Mouse (Mus musculus) olfactory bulb, adult 2 months (tissue): ENCODE results near the gene Clybl. TPM values are rescaled to one million over a fixed set of nuclear protein-coding genes. Genes with fewer than 3 reads are reported as not detected.

Experiments
- H3K27ac ChIP-seq: fragments of 200-500 bp; 2 replicates; pipeline ENCODE4 v1.5.1; 2012; ENCODE audit warnings: low read depth, low read length; ENCODE audit not compliant: insufficient read depth
- H3K4me1 ChIP-seq: fragments of 200-500 bp; 2 replicates; pipeline ENCODE4 v1.6.1; 2012; ENCODE audit warnings: low read length; ENCODE audit not compliant: control insufficient read depth, insufficient read depth
- H3K4me3 ChIP-seq: fragments of 200-500 bp; 2 replicates; pipeline ENCODE4 v1.5.1; 2012; ENCODE audit warnings: mild to moderate bottlenecking, low read depth, low read length, moderate library complexity; ENCODE audit not compliant: insufficient read depth
- CTCF ChIP-seq: fragments of 200-500 bp; IDR thresholded peaks from 2 replicates; pipeline ENCODE4 v1.5.1; 2012; ENCODE audit warnings: low read depth, mild to moderate bottlenecking, low read length, moderate library complexity; ENCODE audit not compliant: insufficient read depth
- POLR2A ChIP-seq: fragments of 200-500 bp; IDR thresholded peaks from 2 replicates; pipeline ENCODE4 v1.6.1; 2012; ENCODE audit warnings: mild to moderate bottlenecking, low read depth, low read length, moderate library complexity; ENCODE audit not compliant: insufficient read depth
- WGBS: fragments of 180-500 bp; shearing (Covaris S2); methylation state at CpG from one replicate; pipeline ENCODE4 v1.1.7; 2018; 5-methylcytosine and 5-hydroxymethylcytosine counted together
- polyA plus RNA-seq: library from polyadenylated mRNA; stranded (reverse); fragments of >200 nt; gene quantifications from 2 replicates; pipeline ENCODE4 v1.2.4, GENCODE M21; 2012; ENCODE audit warnings: low replicate concordance; ENCODE audit not compliant: missing spikeins, insufficient read depth, insufficient read length

Gene Clybl
- polyA plus RNA-seq, 1 experiment: not detected

GRCm38 (mm10) chr14:122390935-122391334 is 209.4 kb downstream of the Clybl start:
- Histone ChIP-seq H3K4me1 (no peaks in the 10 kb centered on the region; the same call in 1 of the 2 replicates), H3K27ac (no peak overlapping the region), H3K4me3 (no peak overlapping the region)
- TF ChIP-seq POLR2A: no peak
- TF ChIP-seq CTCF: no peak
- WGBS: 70% methylated on average over 4 of the region's 4 CpGs

- no peaks in the 10 kb centered on the region; the same call in 1 of the 2 replicates for H3K4me1 ChIP-seq
- WGBS: 91% methylated on average over 1 of the region's 1 CpGs
- no peak for TF ChIP-seq CTCF
- no peak for TF ChIP-seq POLR2A
- no peak overlapping the region for H3K27ac ChIP-seq
- no peak overlapping the region for H3K4me3 ChIP-seq
Measured at GRCm38 (mm10) chr14:122393119-122393518, 211.6 kb downstream of the Clybl start.

DNA sequence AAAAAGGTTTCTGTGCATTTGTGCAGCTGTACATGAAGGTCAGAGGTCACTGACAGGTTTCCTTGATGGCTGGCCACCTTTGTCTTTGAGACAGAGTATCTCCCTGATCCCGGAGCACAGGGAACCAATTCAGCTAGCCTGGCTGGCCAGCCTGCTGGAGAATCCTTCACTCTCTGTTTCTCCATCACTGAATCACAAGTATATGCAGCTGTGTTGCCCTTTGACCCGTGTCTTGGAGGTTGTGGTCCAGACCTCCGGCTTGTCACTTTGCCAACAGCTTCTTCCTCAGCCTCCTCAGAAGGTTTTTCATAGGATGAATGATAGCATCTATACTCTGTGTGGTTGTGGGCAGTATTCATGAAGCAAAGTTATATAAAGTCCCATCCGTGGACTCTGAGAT is 217.2 kb downstream of the Clybl start:
- WGBS: 79% methylated on average over 4 of the region's 4 CpGs
- H3K4me3 ChIP-seq: no peak overlapping the region
- H3K27ac ChIP-seq: no peak overlapping the region
- H3K4me1 ChIP-seq: no peaks in the 10 kb centered on the region
- TF ChIP-seq POLR2A (no peak), CTCF (no peak)

DNA sequence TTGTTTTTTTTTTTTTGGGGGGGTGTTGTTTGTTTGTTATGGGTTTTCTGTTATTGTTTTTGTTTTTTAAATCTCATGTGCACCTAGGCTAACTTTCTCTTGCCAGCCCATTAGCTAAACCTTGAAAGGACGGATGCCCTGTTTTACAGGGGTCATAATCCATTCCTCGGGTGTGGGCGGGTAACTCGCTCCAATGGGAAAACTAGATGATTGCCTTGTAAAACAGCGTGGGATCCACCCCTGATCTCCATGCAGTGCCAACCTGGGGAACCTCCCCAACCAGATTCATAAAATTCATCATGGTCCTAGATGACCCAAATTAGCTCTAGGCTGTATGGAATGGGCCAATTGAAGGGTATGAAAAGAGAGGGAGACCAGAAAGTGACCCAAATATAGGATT is 218.4 kb downstream of the Clybl start:
- Histone ChIP-seq H3K27ac (no peak overlapping the region), H3K4me3 (no peak overlapping the region), H3K4me1 (no peaks in the 10 kb centered on the region)
- TF ChIP-seq CTCF (no peak), POLR2A (no peak)
- WGBS: 97% methylated on average over 5 of the region's 5 CpGs

DNA sequence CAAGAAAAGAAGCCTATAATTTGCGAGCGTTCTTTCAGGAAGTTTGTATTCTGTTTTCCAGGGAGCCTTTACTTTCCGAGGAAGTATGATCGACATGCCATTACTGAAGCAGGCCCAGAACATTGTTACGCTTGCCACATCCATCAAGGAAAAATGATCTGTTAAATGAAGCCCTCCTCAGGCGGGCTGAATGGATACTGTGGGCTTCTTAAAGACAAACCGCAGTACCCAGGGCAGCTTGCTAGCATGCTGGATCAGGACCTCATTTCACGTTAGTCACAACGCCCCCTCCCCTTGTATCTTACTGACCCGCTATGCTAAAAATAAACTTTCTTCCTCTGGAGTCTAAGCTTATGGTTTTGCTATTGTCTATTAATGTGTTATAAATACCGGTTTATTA is 220.4 kb downstream of the Clybl start:
- peaks cover 5% of the 10 kb centered on the region for H3K4me1 ChIP-seq
- no peak overlapping the region for H3K27ac ChIP-seq
- WGBS: 87% methylated on average over 11 of the region's 11 CpGs
- no peak overlapping the region for H3K4me3 ChIP-seq
- TF ChIP-seq CTCF: no peak
- TF ChIP-seq POLR2A: no peak

DNA sequence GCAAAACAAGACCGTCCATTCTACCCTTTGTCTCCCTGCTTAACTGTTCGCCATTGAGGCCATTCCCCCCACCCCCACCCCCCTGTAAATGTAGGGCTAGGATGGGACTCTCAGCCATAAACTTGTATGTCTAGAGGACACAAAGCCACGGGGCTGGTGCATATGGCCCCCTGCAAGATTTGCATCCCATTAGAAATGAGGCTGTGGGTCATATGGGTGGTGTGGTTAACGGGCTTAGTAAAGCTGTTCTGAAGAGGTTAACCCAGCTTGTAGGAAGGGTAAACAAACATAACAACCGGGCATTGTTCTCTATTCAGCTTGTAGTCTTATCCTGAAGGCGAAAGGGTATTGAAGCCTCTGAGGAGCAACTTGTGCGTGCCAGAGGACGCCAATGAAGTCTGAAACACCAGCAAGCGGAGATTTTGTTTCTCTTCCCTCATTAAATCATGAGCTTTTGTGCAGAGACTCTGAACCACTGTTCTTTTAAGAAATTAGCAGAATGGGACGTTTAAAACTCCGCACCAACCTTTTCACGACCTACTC is 221.3 kb downstream of the Clybl start:
- WGBS: 60% methylated on average over 12 of the region's 12 CpGs
- no peak overlapping the region for H3K27ac ChIP-seq
- peaks cover 7% of the 10 kb centered on the region for H3K4me1 ChIP-seq
- no peak for TF ChIP-seq CTCF
- no peak for TF ChIP-seq POLR2A
- H3K4me3 ChIP-seq: no peak overlapping the region

DNA sequence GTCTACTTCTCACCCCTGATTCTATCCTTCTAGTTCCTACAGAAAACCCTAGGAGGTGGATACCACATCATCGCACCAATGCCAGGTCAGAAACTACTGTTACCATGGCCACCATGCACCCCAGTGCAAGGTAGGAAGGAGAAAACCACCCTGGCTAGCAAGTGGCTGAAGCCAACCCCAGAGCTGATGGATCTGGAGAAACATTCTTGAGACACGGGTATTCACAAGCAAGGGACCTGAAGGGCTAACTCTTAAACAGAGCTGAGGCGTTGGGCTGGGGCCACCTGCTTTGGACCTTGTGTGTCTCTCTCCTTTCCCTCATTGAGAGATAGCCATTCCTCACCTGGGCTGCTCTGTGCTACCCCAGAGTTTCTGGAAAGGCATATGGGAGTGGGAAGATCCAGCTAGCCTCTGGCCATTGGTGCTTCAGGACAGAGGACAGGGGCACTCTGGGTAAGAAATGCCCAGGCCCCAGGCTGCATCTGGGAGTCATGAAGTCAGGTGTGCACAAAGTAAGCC is 222.0 kb downstream of the Clybl start:
- no peak for TF ChIP-seq POLR2A
- TF ChIP-seq CTCF: no peak
- H3K4me3 ChIP-seq: no peak overlapping the region
- 72% methylated on average over 3 of the region's 3 CpGs for WGBS
- no peak overlapping the region for H3K27ac ChIP-seq
- H3K4me1 ChIP-seq: peaks cover 7% of the 10 kb centered on the region

DNA sequence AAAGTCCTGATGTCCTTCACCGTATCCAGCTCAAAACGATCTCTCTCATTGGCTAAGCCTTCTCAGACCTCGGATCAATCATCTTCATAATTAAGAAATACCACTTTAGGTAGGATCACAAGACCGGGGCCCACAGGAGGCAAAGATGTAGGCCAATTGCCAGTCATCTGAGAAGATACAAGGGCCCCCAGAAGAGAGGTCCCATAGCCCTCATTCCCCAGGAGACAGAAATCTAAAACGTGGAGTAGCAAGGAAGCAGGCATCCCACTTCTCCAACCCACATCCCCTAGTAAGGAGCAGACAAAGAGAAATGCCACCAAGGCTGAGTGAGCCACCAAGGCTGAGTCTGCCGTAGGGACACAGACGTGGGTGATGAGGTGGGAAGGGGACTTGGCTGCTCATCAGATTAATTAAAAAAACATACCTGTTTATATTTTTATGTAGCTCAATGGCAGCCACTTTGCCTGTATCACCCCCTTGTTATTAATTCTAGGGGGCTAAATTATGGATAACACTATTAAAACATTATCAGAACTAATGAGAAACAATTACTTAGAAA is 223.2 kb downstream of the Clybl start:
- Histone ChIP-seq H3K4me1 (peaks cover 7% of the 10 kb centered on the region), H3K4me3 (no peak overlapping the region), H3K27ac (no peak overlapping the region)
- no peak for TF ChIP-seq POLR2A
- no peak for TF ChIP-seq CTCF
- 93% methylated on average over 7 of the region's 7 CpGs for WGBS

- peaks cover 7% of the 10 kb centered on the region for H3K4me1 ChIP-seq
Measured at GRCm38 (mm10) chr14:122405236-122405635, 223.7 kb downstream of the Clybl start.

More at GRCm38 (mm10) chr14:122405236-122405635, 223.7 kb downstream of the Clybl start:
- Histone ChIP-seq H3K27ac (no peak overlapping the region), H3K4me3 (no peak overlapping the region)
- TF ChIP-seq POLR2A (no peak), CTCF (no peak)
- WGBS: 72% methylated on average over 12 of the region's 12 CpGs
